Mouse (Mus musculus) forebrain, postnatal 0 days (tissue): ENCODE measurements at regions not wholly inside any gene's neighbourhood (a gene's known extent, or its start where the extent isn't known, plus 50 kb on each side); places are given as distances from the start of the nearest gene placed in this dataset.

Source experiments
- ATAC-seq: fragments of 200-750 bp; cut with Nextera tagmentation; 2 replicates; pipeline ENCODE4 v1.8.0; 2017; ENCODE audit warnings: mild to moderate bottlenecking, moderate library complexity
- DNase-seq: peaks from one replicate; pipeline ENCODE4 v3.0.0-alpha.2; 2015
- H3K27ac ChIP-seq: fragments of 300-500 bp; sonication (generic); 2 replicates; pipeline ENCODE4 v1.5.1; 2014; ENCODE audit warnings: low read depth, mild to moderate bottlenecking, antibody characterized with exemption, low read length, moderate library complexity, mixed read lengths
- H3K27me3 ChIP-seq: fragments of 300-500 bp; sonication (generic); 2 replicates; pipeline ENCODE4 v1.6.1; 2014; ENCODE audit warnings: mild to moderate bottlenecking, low read length, mixed read lengths; ENCODE audit not compliant: insufficient read depth
- H3K36me3 ChIP-seq: fragments of 300-500 bp; sonication (generic); 2 replicates; pipeline ENCODE4 v1.6.1; 2014; ENCODE audit warnings: mild to moderate bottlenecking, moderate library complexity; ENCODE audit not compliant: insufficient read depth
- H3K4me1 ChIP-seq: fragments of 300-500 bp; sonication (generic); 2 replicates; pipeline ENCODE4 v1.6.1; 2014; ENCODE audit warnings: antibody characterized with exemption; ENCODE audit not compliant: insufficient read depth
- H3K4me2 ChIP-seq: fragments of 300-500 bp; sonication (generic); 2 replicates; pipeline ENCODE4 v1.6.1; 2014; ENCODE audit warnings: low read depth, mild to moderate bottlenecking, moderate library complexity
- H3K4me3 ChIP-seq: fragments of 300-500 bp; sonication (generic); 2 replicates; pipeline ENCODE4 v1.5.1; 2014; ENCODE audit warnings: low read depth, low read length, mixed read lengths
- H3K9ac ChIP-seq: fragments of 300-500 bp; sonication (generic); 2 replicates; pipeline ENCODE4 v1.6.1; 2014; ENCODE audit warnings: mild to moderate bottlenecking
- H3K9me3 ChIP-seq: fragments of 300-500 bp; sonication (generic); 2 replicates; pipeline ENCODE4 v1.6.1; 2016; ENCODE audit warnings: low read length
- CTCF ChIP-seq: sonication (generic); IDR thresholded peaks from 2 replicates; pipeline ENCODE4 v1.5.1; 2016; ENCODE audit warnings: antibody characterized with exemption, control low read depth, low read depth
- WGBS: fragments of 180-500 bp; shearing (Covaris S2); extraction: QIAGEN DNeasy Blood & Tissue Kit; methylation state at CpG from one replicate; pipeline ENCODE4 v1.1.7; 2014; 5-methylcytosine and 5-hydroxymethylcytosine counted together

- H3K27ac ChIP-seq, result no peak overlapping the region
- no peak for TF ChIP-seq CTCF
- peak; percentile 84 for ATAC-seq
Observed at GRCm38 (mm10) chr17:47177671-47178246, 167.4 kb upstream of the Ubr2 start.

GRCm38 (mm10) chr17:47176328-47176727, 166.0 kb upstream of the Ubr2 start:
- H3K27me3 ChIP-seq, result no peaks in the 10 kb centered on the region
- H3K4me2 ChIP-seq, result no peak overlapping the region
- DNase-seq (no peak), ATAC-seq (no peak)
- no peak overlapping the region for H3K27ac ChIP-seq
- H3K9ac ChIP-seq, result no peak overlapping the region
- no peaks in the 10 kb centered on the region for H3K4me1 ChIP-seq
- H3K9me3 ChIP-seq, result no peaks in the 10 kb centered on the region
- 82% methylated on average over 5 of the region's 5 CpGs for WGBS
- no peak overlapping the region for H3K4me3 ChIP-seq
- no peaks in the 10 kb centered on the region for H3K36me3 ChIP-seq
- no peak for TF ChIP-seq CTCF

More at GRCm38 (mm10) chr17:47177671-47178246, 167.4 kb upstream of the Ubr2 start:
- H3K4me1 ChIP-seq, result no peaks in the 10 kb centered on the region
- H3K4me3 ChIP-seq, result no peak overlapping the region
- H3K36me3 ChIP-seq, result no peaks in the 10 kb centered on the region
- no peaks in the 10 kb centered on the region for H3K9me3 ChIP-seq
- peak; percentile 46 for DNase-seq
- no peak overlapping the region for H3K9ac ChIP-seq
- 48% methylated on average over 8 of the region's 8 CpGs for WGBS
- H3K27me3 ChIP-seq, result no peaks in the 10 kb centered on the region
- H3K4me2 ChIP-seq, result no peak overlapping the region

- TF ChIP-seq CTCF, result no peak
- Histone ChIP-seq H3K4me1 (no peaks in the 10 kb centered on the region), H3K9ac (no peak overlapping the region), H3K4me2 (no peak overlapping the region), H3K9me3 (no peaks in the 10 kb centered on the region), H3K4me3 (no peak overlapping the region), H3K27me3 (no peaks in the 10 kb centered on the region), H3K36me3 (no peaks in the 10 kb centered on the region), H3K27ac (no peak overlapping the region)
- WGBS, result 82% methylated on average over 12 of the region's 12 CpGs
- ATAC-seq, result no peak
- no peak for DNase-seq
Observed at GRCm38 (mm10) chr17:47174748-47175215, 164.4 kb upstream of the Ubr2 start.

GRCm38 (mm10) chr17:47171801-47172200, 161.4 kb upstream of the Ubr2 start:
- Histone ChIP-seq H3K4me3 (no peak overlapping the region), H3K27me3 (no peaks in the 10 kb centered on the region), H3K36me3 (no peaks in the 10 kb centered on the region), H3K9ac (no peak overlapping the region), H3K27ac (no peak overlapping the region), H3K4me2 (no peak overlapping the region), H3K4me1 (no peaks in the 10 kb centered on the region), H3K9me3 (no peaks in the 10 kb centered on the region)
- 85% methylated on average over 5 of the region's 5 CpGs for WGBS
- ATAC-seq (no peak), DNase-seq (no peak)
- TF ChIP-seq CTCF, result no peak

- ATAC-seq (no peak), DNase-seq (no peak)
- no peak for TF ChIP-seq CTCF
- no peaks in the 10 kb centered on the region for H3K4me1 ChIP-seq
- 87% methylated on average over 13 of the region's 13 CpGs for WGBS
- no peak overlapping the region for H3K27ac ChIP-seq
- H3K4me2 ChIP-seq, result no peak overlapping the region
- H3K9ac ChIP-seq, result no peak overlapping the region
- no peak overlapping the region for H3K4me3 ChIP-seq
- no peaks in the 10 kb centered on the region for H3K27me3 ChIP-seq
- H3K36me3 ChIP-seq, result no peaks in the 10 kb centered on the region
- H3K9me3 ChIP-seq, result no peaks in the 10 kb centered on the region
Observed at GRCm38 (mm10) chr17:47170978-47171593, 160.7 kb upstream of the Ubr2 start.

- no peaks in the 10 kb centered on the region for H3K36me3 ChIP-seq
- 58% methylated on average over 8 of the region's 8 CpGs for WGBS
- H3K4me2 ChIP-seq, result no peak overlapping the region
- H3K4me1 ChIP-seq, result no peaks in the 10 kb centered on the region
- H3K4me3 ChIP-seq, result no peak overlapping the region
- H3K27ac ChIP-seq, result no peak overlapping the region
- ATAC-seq, result no peak
- DNase-seq, result no peak
- no peak overlapping the region for H3K9ac ChIP-seq
- TF ChIP-seq CTCF, result no peak
- no peaks in the 10 kb centered on the region for H3K27me3 ChIP-seq
- H3K9me3 ChIP-seq, result no peaks in the 10 kb centered on the region
Observed at GRCm38 (mm10) chr17:47168105-47168504, 157.7 kb upstream of the Ubr2 start.

- Histone ChIP-seq H3K4me1 (no peaks in the 10 kb centered on the region), H3K4me2 (no peak overlapping the region), H3K27ac (no peak overlapping the region), H3K36me3 (no peaks in the 10 kb centered on the region), H3K4me3 (no peak overlapping the region), H3K9ac (no peak overlapping the region), H3K9me3 (no peaks in the 10 kb centered on the region), H3K27me3 (no peaks in the 10 kb centered on the region)
- WGBS, result 91% methylated on average over 7 of the region's 10 CpGs
- DNase-seq (no peak), ATAC-seq (no peak)
- no peak for TF ChIP-seq CTCF
Observed at GRCm38 (mm10) chr17:47163677-47164340, 153.5 kb upstream of the Ubr2 start.
